Mouse (Mus musculus): ENCODE data around the gene Cmss1. TPM values are rescaled to one million over a fixed set of nuclear protein-coding genes. Genes with fewer than 3 reads are reported as not detected.
A peak's percentile ranks its signal among the peaks of the same experiment; 100 is the strongest.

Cmss1 gene
- polyA plus RNA-seq, 1 experiment from 2014 or later, result 18.6 TPM

- H3K4me2 ChIP-seq (ENCODE audit: low read depth, low read length), result peak overlapping the region; percentile 20; the same call in 1 of the 2 replicates
- 36% methylated on average over 11 of the region's 11 CpGs for WGBS (ENCODE audit: insufficient replicate concordance)
- no peak for ATAC-seq (ENCODE audit: low read depth)
- no peak overlapping the region for H3K9ac ChIP-seq (ENCODE audit: low read depth, low read length)
- no peak overlapping the region; the same call in 1 of the 2 replicates for H3K27ac ChIP-seq (ENCODE audit: low read length)
- no peaks in the 10 kb centered on the region for H3K27me3 ChIP-seq (ENCODE audit: control insufficient read depth, insufficient read depth, low read depth, low read length)
- H3K4me1 ChIP-seq (ENCODE audit: control insufficient read depth, low read depth, low read length), result no peaks in the 10 kb centered on the region
- no peaks in the 10 kb centered on the region for H3K36me3 ChIP-seq (ENCODE audit: control insufficient read depth, insufficient read depth)
- H3K4me3 ChIP-seq (ENCODE audit: low read depth, low read length), result no peak overlapping the region
- no peaks in the 10 kb centered on the region for H3K9me3 ChIP-seq (replicated peaks; ENCODE audit: control insufficient read depth, low read length)
Observed at GRCm38 (mm10) chr16:57336770-57337423, 269.8 kb downstream of the Cmss1 start.

GRCm38 (mm10) chr16:57332301-57332700, 274.4 kb downstream of the Cmss1 start:
- Histone ChIP-seq H3K27me3 (ENCODE audit: control insufficient read depth, insufficient read depth, low read depth, low read length) (no peaks in the 10 kb centered on the region), H3K36me3 (ENCODE audit: control insufficient read depth, insufficient read depth) (no peaks in the 10 kb centered on the region), H3K27ac (ENCODE audit: low read length) (no peak overlapping the region), H3K9ac (ENCODE audit: low read depth, low read length) (no peak overlapping the region), H3K4me3 (ENCODE audit: low read depth, low read length) (no peak overlapping the region), H3K4me1 (ENCODE audit: control insufficient read depth, low read depth, low read length) (no peaks in the 10 kb centered on the region), H3K4me2 (ENCODE audit: low read depth, low read length) (no peak overlapping the region), H3K9me3 (replicated peaks; ENCODE audit: control insufficient read depth, low read length) (no peaks in the 10 kb centered on the region)
- ATAC-seq (ENCODE audit: low read depth), result no peak
- 62% methylated on average over 7 of the region's 7 CpGs for WGBS (ENCODE audit: insufficient replicate concordance)

GRCm38 (mm10) chr16:57330111-57330510, 276.6 kb downstream of the Cmss1 start:
- Histone ChIP-seq H3K9ac (ENCODE audit: low read depth, low read length) (no peak overlapping the region), H3K36me3 (ENCODE audit: control insufficient read depth, insufficient read depth) (no peaks in the 10 kb centered on the region), H3K4me3 (ENCODE audit: low read depth, low read length) (no peak overlapping the region), H3K4me2 (ENCODE audit: low read depth, low read length) (no peak overlapping the region), H3K4me1 (ENCODE audit: control insufficient read depth, low read depth, low read length) (no peaks in the 10 kb centered on the region), H3K9me3 (replicated peaks; ENCODE audit: control insufficient read depth, low read length) (no peaks in the 10 kb centered on the region), H3K27ac (ENCODE audit: low read length) (no peak overlapping the region), H3K27me3 (ENCODE audit: control insufficient read depth, insufficient read depth, low read depth, low read length) (no peaks in the 10 kb centered on the region)
- WGBS (ENCODE audit: insufficient replicate concordance), result 54% methylated on average over 2 of the region's 2 CpGs
- no peak for ATAC-seq (ENCODE audit: low read depth)

GRCm38 (mm10) chr16:57329028-57329427, 277.6 kb downstream of the Cmss1 start:
- WGBS (ENCODE audit: insufficient replicate concordance), result 70% methylated on average over 8 of the region's 8 CpGs
- no peak for ATAC-seq (ENCODE audit: low read depth)
- H3K27ac ChIP-seq (ENCODE audit: low read length), result no peak overlapping the region
- no peaks in the 10 kb centered on the region for H3K27me3 ChIP-seq (ENCODE audit: control insufficient read depth, insufficient read depth, low read depth, low read length)
- H3K4me1 ChIP-seq (ENCODE audit: control insufficient read depth, low read depth, low read length), result no peaks in the 10 kb centered on the region
- H3K36me3 ChIP-seq (ENCODE audit: control insufficient read depth, insufficient read depth), result no peaks in the 10 kb centered on the region
- no peak overlapping the region for H3K4me3 ChIP-seq (ENCODE audit: low read depth, low read length)
- no peak overlapping the region for H3K9ac ChIP-seq (ENCODE audit: low read depth, low read length)
- no peak overlapping the region for H3K4me2 ChIP-seq (ENCODE audit: low read depth, low read length)
- no peaks in the 10 kb centered on the region for H3K9me3 ChIP-seq (replicated peaks; ENCODE audit: control insufficient read depth, low read length)

- Histone ChIP-seq H3K4me3 (ENCODE audit: low read depth, low read length) (no peak overlapping the region), H3K4me1 (ENCODE audit: control insufficient read depth, low read depth, low read length) (no peaks in the 10 kb centered on the region), H3K9ac (ENCODE audit: low read depth, low read length) (no peak overlapping the region), H3K4me2 (ENCODE audit: low read depth, low read length) (no peak overlapping the region), H3K27ac (ENCODE audit: low read length) (no peak overlapping the region), H3K27me3 (ENCODE audit: control insufficient read depth, insufficient read depth, low read depth, low read length) (no peaks in the 10 kb centered on the region), H3K9me3 (replicated peaks; ENCODE audit: control insufficient read depth, low read length) (no peaks in the 10 kb centered on the region), H3K36me3 (ENCODE audit: control insufficient read depth, insufficient read depth) (no peaks in the 10 kb centered on the region)
- ATAC-seq (ENCODE audit: low read depth), result no peak
- WGBS (ENCODE audit: insufficient replicate concordance), result 68% methylated on average over 7 of the region's 7 CpGs
Observed at GRCm38 (mm10) chr16:57326996-57327395, 279.7 kb downstream of the Cmss1 start.

GRCm38 (mm10) chr16:57319284-57320124, 287.2 kb downstream of the Cmss1 start:
- Histone ChIP-seq H3K4me2 (ENCODE audit: low read depth, low read length) (no peak overlapping the region), H3K4me3 (ENCODE audit: low read depth, low read length) (no peak overlapping the region), H3K9me3 (replicated peaks; ENCODE audit: control insufficient read depth, low read length) (no peaks in the 10 kb centered on the region), H3K9ac (ENCODE audit: low read depth, low read length) (no peak overlapping the region), H3K4me1 (ENCODE audit: control insufficient read depth, low read depth, low read length) (no peaks in the 10 kb centered on the region), H3K27ac (ENCODE audit: low read length) (no peak overlapping the region), H3K27me3 (ENCODE audit: control insufficient read depth, insufficient read depth, low read depth, low read length) (no peaks in the 10 kb centered on the region), H3K36me3 (ENCODE audit: control insufficient read depth, insufficient read depth) (no peaks in the 10 kb centered on the region)
- 68% methylated on average over 7 of the region's 7 CpGs for WGBS (ENCODE audit: insufficient replicate concordance)
- no peak for ATAC-seq (ENCODE audit: low read depth)

- Histone ChIP-seq H3K36me3 (ENCODE audit: control insufficient read depth, insufficient read depth) (no peaks in the 10 kb centered on the region), H3K4me3 (ENCODE audit: low read depth, low read length) (no peak overlapping the region), H3K27me3 (ENCODE audit: control insufficient read depth, insufficient read depth, low read depth, low read length) (no peaks in the 10 kb centered on the region), H3K4me1 (ENCODE audit: control insufficient read depth, low read depth, low read length) (no peaks in the 10 kb centered on the region), H3K9me3 (replicated peaks; ENCODE audit: control insufficient read depth, low read length) (no peaks in the 10 kb centered on the region), H3K9ac (ENCODE audit: low read depth, low read length) (no peak overlapping the region), H3K27ac (ENCODE audit: low read length) (no peak overlapping the region), H3K4me2 (ENCODE audit: low read depth, low read length) (no peak overlapping the region)
- ATAC-seq (ENCODE audit: low read depth), result no peak
- 73% methylated on average over 8 of the region's 8 CpGs for WGBS (ENCODE audit: insufficient replicate concordance)
Observed at GRCm38 (mm10) chr16:57318637-57319125, 288.0 kb downstream of the Cmss1 start.

- Histone ChIP-seq H3K4me2 (ENCODE audit: low read depth, low read length) (no peak overlapping the region), H3K4me1 (ENCODE audit: control insufficient read depth, low read depth, low read length) (no peaks in the 10 kb centered on the region), H3K4me3 (ENCODE audit: low read depth, low read length) (no peak overlapping the region), H3K36me3 (ENCODE audit: control insufficient read depth, insufficient read depth) (no peaks in the 10 kb centered on the region), H3K27me3 (ENCODE audit: control insufficient read depth, insufficient read depth, low read depth, low read length) (no peaks in the 10 kb centered on the region), H3K9ac (ENCODE audit: low read depth, low read length) (no peak overlapping the region), H3K27ac (ENCODE audit: low read length) (no peak overlapping the region), H3K9me3 (replicated peaks; ENCODE audit: control insufficient read depth, low read length) (no peaks in the 10 kb centered on the region)
- 71% methylated on average over 13 of the region's 13 CpGs for WGBS (ENCODE audit: insufficient replicate concordance)
- no peak for ATAC-seq (ENCODE audit: low read depth)
Observed at GRCm38 (mm10) chr16:57317882-57318636, 288.6 kb downstream of the Cmss1 start.

Measured in liver, embryonic 16.5 days (tissue).